Mouse (Mus musculus): ENCODE data around the gene Osbpl8.

DNA sequence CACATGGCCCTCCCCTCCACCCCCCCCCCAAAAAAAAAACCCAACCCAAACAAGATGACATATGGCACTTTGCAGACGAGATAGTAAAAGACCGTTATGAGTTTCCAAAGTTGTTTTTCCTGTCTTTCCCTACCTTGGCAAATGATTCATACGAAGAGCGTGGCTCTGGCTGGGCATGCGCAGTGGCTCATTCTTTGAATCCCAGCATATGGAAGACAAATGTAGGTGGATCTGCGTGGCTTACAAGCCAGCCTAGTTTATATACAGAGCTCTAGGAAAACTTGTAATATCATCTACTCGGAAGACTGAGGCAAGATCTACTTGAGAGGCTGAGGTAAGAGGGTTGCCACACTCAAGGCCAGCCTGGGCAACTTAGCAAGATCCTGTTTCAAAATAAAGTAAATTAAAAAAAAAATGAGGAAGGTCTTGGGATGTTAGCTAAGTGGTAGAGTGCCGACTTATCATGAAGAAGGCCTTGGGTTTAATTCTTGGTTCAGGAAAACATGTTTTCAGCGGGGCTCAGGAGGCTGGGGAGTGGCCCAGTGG, 30.1 kb upstream of the Osbpl8 start:
- TF ChIP-seq CTCF (IDR thresholded peaks at IDR 0.05; ENCODE audit: low read depth, low read length), result no peak
- TF ChIP-seq GATA1 (IDR thresholded peaks at IDR 0.05; ENCODE audit: borderline replicate concordance, low read length), result no peak

All from G1E (cell line).